Mouse (Mus musculus): Measurements from ENCODE around the gene Gcgr. TPM values are rescaled to one million over a fixed set of nuclear protein-coding genes. Genes with fewer than 3 reads are reported as not detected.

Gcgr gene
- polyA plus RNA-seq (2012), result 0.03 TPM in 1 of 2 replicates, not detected in the other

DNA sequence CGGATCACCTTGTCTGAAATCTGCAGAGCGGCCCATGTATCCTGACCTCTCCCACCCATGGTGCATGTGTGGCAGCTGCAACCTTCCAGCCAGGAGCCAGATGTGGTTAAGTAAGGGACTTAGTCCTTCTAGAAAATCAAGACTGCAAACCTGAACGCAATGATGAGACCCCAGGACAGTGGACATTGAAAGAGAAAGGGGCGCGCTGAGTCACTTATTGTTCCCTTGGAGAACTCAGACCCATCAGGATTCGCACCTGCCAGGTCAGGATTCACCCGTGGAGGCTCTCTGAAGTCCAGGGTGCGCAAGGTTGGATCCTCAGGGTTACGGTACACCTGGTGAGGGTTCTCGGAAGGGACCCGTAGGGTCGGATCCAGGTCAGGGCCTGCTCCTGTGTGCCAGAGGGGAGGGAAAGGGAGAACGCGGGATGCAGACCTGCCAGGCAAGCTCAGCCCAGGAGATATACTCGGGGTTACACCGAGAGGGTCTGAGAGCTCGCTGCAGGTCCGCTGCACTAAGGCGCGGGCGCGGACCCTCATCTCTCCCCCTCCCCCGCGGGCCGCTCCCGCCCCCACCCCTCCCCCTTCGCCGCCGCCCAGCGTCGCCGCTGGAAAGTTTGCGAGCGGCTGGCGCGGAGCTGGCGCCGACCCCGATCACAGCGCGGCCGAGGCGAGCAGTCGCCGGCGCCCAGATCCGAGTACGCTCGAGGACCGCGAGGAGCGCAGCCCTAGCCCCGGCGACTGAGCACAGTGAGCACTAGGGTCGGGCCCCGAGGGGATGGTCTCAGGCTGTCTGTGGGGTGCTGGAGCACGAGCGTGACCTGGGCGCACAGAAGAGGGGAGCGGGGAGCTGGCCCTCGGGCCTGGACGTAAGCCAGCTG, at the start of gene Gcgr:
TSS of gene Gcgr (plus strand) at position 615 of the 880 bp plus-strand sequence.
- TF ChIP-seq TAL1 (IDR thresholded peaks at IDR 0.05; ENCODE audit: low read length), result no peak
- no peak for TF ChIP-seq GATA1 (IDR thresholded peaks at IDR 0.05; ENCODE audit: low read length)
- Histone ChIP-seq H3K9me3 (ENCODE audit: control insufficient read depth, low read length) (peaks cover 9% of the 10 kb centered on the region; the same call in 1 of the 2 replicates), H3K27me3 (ENCODE audit: control insufficient read depth) (peaks cover 81% of the 10 kb centered on the region), H3K4me3 (replicated peaks) (peak within 1 kb of the TSS; percentile 50), H3K36me3 (ENCODE audit: control insufficient read depth) (no peaks in the 10 kb centered on the region; the same call in 1 of the 2 replicates), H3K4me1 (ENCODE audit: control insufficient read depth) (peaks cover 10% of the 10 kb centered on the region)

DNA sequence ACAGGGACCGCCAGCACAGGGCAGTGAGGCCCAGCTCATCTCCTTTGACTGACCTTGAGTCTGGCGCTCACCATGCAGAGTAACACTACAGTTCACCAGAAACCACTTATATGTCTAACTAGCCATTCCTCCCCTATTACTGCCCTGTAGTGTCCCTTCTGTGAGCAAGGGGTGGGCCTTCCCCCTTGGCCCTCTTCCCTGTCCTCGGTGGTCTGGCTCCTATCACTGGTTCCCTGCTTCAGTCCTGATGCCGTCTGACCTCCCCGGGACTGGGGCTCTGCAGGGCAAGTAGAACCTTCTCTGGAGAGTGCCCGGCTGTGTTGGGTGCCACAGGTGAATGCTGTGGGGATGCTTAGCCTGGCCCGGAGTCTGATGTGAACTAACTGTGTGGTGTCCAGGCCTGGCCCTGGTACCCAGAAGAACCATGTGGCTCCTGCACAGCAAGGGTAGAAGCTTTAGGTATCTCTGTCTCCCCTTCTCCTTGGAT, 47.0 kb upstream of the Gcgr start:
- H3K4me3 ChIP-seq (replicated peaks), result peak overlapping the region; percentile 73
- peaks cover 52% of the 10 kb centered on the region for H3K4me1 ChIP-seq (ENCODE audit: control insufficient read depth)
- no peaks in the 10 kb centered on the region for H3K27me3 ChIP-seq (ENCODE audit: control insufficient read depth)
- peaks cover 82% of the 10 kb centered on the region for H3K36me3 ChIP-seq (ENCODE audit: control insufficient read depth)
- no peak for TF ChIP-seq TAL1 (IDR thresholded peaks at IDR 0.05; ENCODE audit: low read length)
- TF ChIP-seq GATA1 (IDR thresholded peaks at IDR 0.05; ENCODE audit: low read length), result no peak
- no peaks in the 10 kb centered on the region for H3K9me3 ChIP-seq (ENCODE audit: control insufficient read depth, low read length)

DNA sequence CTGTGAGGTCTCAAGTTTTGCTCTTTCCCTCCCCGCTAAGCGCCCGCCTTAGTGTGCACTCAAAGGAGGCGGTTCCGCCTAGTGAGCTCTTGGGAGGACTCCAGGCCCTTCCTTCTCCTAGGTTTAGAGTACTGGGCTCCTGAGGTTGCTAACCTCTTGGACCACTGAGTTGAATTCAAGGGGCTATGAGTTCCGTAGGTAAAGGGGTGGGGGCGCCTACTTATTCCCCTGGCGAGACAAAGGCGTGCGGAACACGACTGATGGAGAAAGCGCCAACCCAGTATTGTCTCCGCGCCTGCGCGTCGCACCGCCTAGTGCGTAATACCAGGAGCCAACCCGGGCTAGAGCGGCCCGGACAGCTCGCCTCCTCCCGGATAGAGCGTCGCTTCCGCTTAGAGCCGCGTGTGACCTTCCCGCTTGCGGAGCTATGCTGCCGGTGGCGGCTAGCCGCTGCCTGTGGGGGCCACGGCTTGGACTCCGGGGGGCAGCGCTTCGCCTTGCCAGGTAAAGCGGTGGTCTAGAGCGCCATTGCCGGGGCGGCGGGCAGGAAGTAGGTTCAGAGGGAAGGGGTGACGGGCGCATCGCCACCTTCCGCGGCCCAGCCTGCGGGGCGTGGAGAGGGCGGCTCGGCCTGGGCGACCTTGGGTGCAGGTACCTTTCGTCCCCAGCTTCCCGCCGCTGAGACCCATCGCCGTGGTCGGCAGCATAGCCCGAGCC, 46.1 kb upstream of the Gcgr start, which contains the start of gene Mrpl12:
TSS of gene Mrpl12 (plus strand) at position 349 of the 717 bp plus-strand sequence.
- H3K4me3 ChIP-seq (replicated peaks), result peak within 1 kb of the TSS; percentile 73
- no peaks in the 10 kb centered on the region for H3K27me3 ChIP-seq (ENCODE audit: control insufficient read depth)
- H3K36me3 ChIP-seq (ENCODE audit: control insufficient read depth), result peaks cover 82% of the 10 kb centered on the region
- H3K4me1 ChIP-seq (ENCODE audit: control insufficient read depth), result peaks cover 62% of the 10 kb centered on the region
- TF ChIP-seq GATA1 (IDR thresholded peaks at IDR 0.05; ENCODE audit: low read length), result no peak
- TF ChIP-seq TAL1 (IDR thresholded peaks at IDR 0.05; ENCODE audit: low read length), result no peak
- H3K9me3 ChIP-seq (ENCODE audit: control insufficient read depth, low read length), result no peaks in the 10 kb centered on the region

DNA sequence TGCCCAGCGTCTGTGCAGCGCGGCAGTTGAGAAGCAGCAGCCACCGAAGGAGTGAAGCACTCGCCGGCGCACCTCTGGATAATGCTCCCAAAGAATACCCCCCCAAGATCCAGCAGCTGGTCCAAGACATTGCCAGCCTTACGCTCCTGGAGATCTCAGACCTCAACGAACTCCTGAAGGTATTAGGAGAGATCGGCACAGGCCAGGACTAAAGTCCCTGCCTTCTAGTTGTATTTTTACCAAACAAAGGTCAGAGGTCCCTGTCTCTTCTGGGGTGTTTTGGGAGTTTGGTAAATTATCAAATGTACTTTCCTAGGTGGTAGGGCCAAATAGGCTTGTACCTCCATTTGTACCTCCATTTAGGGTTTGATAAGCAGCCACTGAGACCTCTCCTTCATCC, 45.2 kb upstream of the Gcgr start:
- no peaks in the 10 kb centered on the region for H3K9me3 ChIP-seq (ENCODE audit: control insufficient read depth, low read length)
- H3K36me3 ChIP-seq (ENCODE audit: control insufficient read depth), result peaks cover 83% of the 10 kb centered on the region
- peaks cover 70% of the 10 kb centered on the region for H3K4me1 ChIP-seq (ENCODE audit: control insufficient read depth)
- H3K4me3 ChIP-seq (replicated peaks), result peak overlapping the region; percentile 73
- no peak for TF ChIP-seq GATA1 (IDR thresholded peaks at IDR 0.05; ENCODE audit: low read length)
- TF ChIP-seq TAL1 (IDR thresholded peaks at IDR 0.05; ENCODE audit: low read length), result no peak
- H3K27me3 ChIP-seq (ENCODE audit: control insufficient read depth), result no peaks in the 10 kb centered on the region

DNA sequence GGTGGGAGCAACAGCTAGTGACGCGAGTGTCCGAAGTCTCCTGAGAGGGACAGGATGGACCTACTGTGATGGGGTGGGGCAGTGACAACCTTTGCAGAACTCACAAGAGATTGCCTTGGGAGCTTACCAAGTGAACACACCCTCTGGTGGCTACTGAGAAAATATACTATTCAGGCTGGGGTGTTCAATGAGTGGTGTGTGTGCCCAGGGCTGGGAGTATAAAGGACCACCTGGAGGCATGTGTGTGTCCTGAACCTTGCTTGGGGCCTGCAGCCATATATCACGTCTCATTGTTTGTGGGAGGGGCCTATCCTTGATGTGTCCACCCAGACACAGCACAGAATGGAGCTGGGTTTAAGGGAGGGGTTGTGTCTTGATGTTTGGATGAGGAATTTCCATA, 42.0 kb upstream of the Gcgr start:
- peaks cover 97% of the 10 kb centered on the region for H3K4me1 ChIP-seq (ENCODE audit: control insufficient read depth)
- no peak overlapping the region for H3K4me3 ChIP-seq (replicated peaks)
- TF ChIP-seq TAL1 (IDR thresholded peaks at IDR 0.05; ENCODE audit: low read length) (no peak), GATA1 (IDR thresholded peaks at IDR 0.05; ENCODE audit: low read length) (no peak)
- peaks cover 56% of the 10 kb centered on the region for H3K36me3 ChIP-seq (ENCODE audit: control insufficient read depth)
- no peaks in the 10 kb centered on the region for H3K27me3 ChIP-seq (ENCODE audit: control insufficient read depth)
- no peaks in the 10 kb centered on the region for H3K9me3 ChIP-seq (ENCODE audit: control insufficient read depth, low read length)

DNA sequence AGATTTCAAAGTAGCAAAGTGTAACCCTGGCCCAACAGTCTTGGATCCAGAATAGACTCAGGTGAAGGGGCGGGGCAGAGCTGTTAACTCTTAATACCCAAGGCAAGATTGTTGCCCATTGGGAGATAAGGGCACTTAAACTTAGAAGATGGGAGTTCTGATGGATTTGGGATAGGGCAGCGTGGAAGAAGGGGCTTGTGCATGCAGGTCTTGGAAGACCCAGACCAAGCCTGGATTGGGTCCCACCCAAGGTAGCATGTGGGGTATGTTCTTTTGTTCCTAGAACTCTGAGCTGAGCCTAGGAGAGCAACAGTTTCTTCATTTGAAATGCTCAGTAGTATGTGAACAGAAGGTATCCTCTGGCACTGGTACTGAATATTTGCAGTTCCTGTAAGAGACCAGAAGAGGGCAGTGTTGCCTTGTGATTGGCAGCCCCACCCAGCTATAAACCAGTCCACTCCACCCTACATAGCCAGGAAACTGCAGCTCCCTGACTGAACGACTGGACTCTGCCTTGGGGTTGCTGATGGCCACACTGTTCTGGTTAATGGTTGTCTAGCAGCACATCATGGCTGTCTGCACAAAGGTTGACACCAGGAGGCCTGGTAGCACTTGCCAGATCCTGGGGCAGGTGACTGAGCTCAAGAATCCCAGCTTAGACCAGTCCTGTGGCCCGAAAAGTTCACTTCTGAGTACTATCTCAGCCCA, 41.3 kb upstream of the Gcgr start:
- H3K4me3 ChIP-seq (replicated peaks), result no peak overlapping the region
- peaks cover 94% of the 10 kb centered on the region for H3K4me1 ChIP-seq (ENCODE audit: control insufficient read depth)
- no peaks in the 10 kb centered on the region for H3K9me3 ChIP-seq (ENCODE audit: control insufficient read depth, low read length)
- no peaks in the 10 kb centered on the region for H3K27me3 ChIP-seq (ENCODE audit: control insufficient read depth)
- TF ChIP-seq GATA1 (IDR thresholded peaks at IDR 0.05; ENCODE audit: low read length), result no peak
- no peak for TF ChIP-seq TAL1 (IDR thresholded peaks at IDR 0.05; ENCODE audit: low read length)
- H3K36me3 ChIP-seq (ENCODE audit: control insufficient read depth), result peaks cover 58% of the 10 kb centered on the region

DNA sequence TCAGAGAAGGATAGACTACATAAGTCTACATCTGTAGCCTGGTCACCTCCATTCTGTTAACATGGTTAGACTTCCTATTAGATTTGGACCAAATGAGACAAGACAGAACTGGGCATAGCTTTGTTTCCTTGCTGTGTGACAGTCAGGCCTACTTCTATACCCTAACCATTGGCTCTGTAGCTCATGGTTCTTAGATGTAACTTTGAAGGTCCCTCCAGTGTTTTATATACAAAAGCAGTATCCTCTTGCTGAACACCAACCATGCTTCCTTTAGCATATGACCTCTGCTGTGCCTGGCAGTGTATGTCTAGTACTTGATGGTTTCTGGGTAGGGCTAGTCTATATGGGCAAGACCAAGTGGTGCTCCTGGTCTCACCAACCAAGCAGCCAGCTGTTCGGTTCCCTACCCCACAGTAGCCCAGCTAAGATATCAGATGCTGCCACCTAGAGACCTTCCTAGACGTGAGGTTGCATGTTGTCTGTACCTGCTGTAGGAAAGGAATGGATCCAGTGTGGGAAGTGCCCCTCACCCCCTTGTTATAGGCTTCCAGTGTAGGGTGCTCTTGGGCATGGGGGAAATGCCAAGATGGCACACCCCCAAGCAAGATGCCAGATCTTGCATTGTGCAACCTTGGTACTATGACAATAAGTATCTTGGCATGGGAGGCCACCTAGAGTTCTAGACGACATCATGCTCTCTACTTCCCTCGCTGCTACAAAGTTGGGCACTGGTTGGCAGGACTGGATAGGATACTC, 40.0 kb upstream of the Gcgr start:
- Histone ChIP-seq H3K4me1 (ENCODE audit: control insufficient read depth) (peaks cover 83% of the 10 kb centered on the region), H3K9me3 (ENCODE audit: control insufficient read depth, low read length) (no peaks in the 10 kb centered on the region), H3K36me3 (ENCODE audit: control insufficient read depth) (peaks cover 69% of the 10 kb centered on the region), H3K4me3 (replicated peaks) (no peak overlapping the region), H3K27me3 (ENCODE audit: control insufficient read depth) (no peaks in the 10 kb centered on the region)
- TF ChIP-seq GATA1 (IDR thresholded peaks at IDR 0.05; ENCODE audit: low read length) (no peak), TAL1 (IDR thresholded peaks at IDR 0.05; ENCODE audit: low read length) (no peak)

All from erythroblast, embryonic 14.5 days (primary cell).